Mouse (Mus musculus) testis, postnatal 14 days (tissue): ENCODE measurements at regions not wholly inside any gene's neighbourhood (a gene's known extent, or its start where the extent isn't known, plus 50 kb on each side); places are given as distances from the start of the nearest gene placed in this dataset.
A peak's percentile ranks its signal among the peaks of the same experiment; 100 is the strongest.

ENCODE experiments used
- DNase-seq: peaks from one replicate; pipeline ENCODE4 v3.0.0; 2021; ENCODE audit warnings: low spot score

DNA sequence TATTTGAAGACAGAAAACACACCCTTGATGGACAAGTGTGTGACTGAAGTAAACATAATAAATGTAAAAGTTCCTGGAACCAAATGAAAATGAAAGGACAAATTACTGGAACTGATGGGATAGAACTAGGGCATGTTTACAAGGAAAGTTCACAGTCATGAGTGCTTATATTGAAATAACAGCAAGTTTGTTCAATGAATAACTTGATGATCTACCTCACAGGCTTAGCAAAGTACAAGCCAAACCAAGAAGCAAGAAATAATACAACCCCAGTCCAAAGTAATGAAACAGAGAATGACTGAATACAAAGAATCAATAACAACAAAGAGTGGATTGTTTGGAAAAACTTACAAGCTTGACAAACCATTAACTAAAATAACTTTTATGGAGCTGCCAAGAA lies 56.2 kb downstream of the Gm379 start:
- no peak for DNase-seq

DNA sequence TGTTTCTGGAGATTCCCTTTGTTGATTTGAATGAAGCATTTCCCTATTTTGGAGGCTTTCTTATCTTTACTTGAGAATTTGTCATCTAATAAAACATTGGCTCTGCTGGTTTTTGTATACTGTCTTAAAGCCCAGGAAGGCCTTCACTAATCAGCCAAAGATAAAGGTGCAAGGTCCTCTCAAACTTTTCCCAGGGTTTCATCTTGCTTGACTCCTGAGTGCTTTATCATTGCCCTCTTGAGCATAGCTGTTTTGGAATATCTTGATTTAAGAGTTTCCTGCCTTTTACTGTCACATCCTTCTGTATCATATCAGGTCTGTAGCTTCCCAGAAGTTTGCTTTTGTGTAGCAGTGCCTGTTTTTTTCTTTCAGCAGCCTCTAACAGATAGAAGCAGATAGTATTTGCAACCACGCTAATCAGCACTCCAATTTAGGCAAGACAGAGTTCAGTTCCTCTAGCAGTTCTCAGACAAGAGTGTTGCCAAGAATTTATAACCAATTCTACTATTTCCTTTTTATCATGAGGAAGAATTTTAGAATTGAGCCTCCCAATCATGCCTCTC lies 64.7 kb downstream of the Gm379 start:
- no peak for DNase-seq

DNA sequence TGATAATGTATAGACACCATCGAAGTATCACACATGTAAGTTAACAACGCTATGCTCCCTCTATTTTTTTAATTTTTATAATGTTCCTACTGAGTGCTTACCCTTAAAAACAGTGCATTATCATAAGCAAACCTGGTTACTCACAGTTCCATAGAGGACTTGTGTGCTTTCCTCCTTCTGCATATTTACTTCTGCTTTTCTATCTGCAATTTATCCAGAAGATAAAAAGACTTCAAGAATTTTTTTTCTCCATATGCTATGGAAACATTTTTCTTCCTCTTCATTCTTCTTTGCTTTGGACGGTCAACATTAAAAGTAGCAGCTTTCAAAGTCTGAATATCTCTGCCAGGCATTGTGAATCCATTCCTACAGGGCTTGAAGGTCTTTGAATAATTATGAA lies 102.7 kb downstream of the Gm379 start:
- no peak for DNase-seq

DNA sequence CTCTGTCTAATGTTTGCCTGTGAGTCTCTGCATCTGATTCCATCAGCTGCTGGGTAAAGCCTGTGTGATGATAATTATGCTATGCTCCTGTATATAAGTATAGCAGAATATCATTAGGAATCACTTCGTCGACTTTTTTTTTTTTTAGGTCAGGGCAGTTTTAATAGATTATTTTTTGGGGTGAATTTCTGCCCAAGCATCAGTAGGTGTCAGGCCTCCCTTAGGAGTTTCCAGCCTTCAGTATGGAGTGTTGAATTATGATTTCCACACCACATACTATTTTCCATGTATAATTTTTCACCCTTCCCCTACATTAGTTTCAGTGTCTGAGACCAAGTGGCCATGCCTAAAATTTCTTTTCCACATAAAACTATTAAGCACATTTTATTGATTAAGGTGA lies 121.5 kb downstream of the Gm379 start:
- no peak for DNase-seq

DNA sequence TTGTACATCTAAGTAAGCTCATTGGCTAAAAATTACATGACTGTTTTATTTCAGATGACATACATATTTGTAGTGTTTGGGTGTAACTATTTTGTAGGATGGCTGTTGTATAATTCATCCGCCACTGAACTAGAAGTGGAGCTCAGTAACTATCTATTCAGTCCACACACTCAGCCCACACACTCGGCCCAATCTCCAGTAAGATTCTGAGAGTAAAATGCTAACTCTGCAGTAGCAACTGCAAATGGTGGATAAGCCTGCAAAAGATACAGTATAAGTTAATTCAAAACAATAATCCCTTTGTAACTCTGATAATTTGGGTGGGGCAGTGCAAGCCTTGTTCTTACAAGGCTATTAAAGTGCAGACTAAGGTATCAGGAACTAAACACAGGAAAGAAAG lies 123.3 kb downstream of the Gm379 start:
- peak; percentile 3 for DNase-seq

DNA sequence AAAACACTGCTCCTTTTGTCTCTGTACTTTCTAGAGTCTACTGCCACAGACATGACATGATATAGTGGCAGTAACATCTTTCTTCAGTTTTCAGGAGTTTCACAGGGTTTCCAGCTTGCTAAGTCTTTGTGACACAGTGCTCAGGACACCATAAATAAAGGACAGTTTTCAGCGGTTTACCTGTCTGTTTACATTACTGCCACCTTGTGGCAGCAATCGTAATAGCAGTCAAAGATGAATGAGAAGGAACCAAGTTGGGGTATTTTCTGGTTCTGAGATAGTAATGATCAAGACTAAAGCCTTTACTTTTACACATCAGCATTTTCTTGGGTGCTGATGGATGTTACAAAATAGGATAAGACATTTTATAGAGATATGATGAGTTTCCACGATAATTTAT lies 127.7 kb downstream of the Gm379 start:
- no peak for DNase-seq
